Mouse (Mus musculus) neural tube, postnatal 0 days (tissue): ENCODE measurements around the gene 1810013L24Rik. TPM values are rescaled to one million over a fixed set of nuclear protein-coding genes. Genes with fewer than 3 reads are reported as not detected.

Experiments used
- polyA plus RNA-seq: library from polyadenylated mRNA; unstranded; fragments of >200 nt; fragmentation: Nextera tagmentation; extraction: Ambion mirVana; gene quantifications from 2 replicates; pipeline ENCODE4 v1.2.1, GENCODE M21; 2015

Gene 1810013L24Rik
- 23.1 and 26.6 TPM in 2 replicates for polyA plus RNA-seq

DNA sequence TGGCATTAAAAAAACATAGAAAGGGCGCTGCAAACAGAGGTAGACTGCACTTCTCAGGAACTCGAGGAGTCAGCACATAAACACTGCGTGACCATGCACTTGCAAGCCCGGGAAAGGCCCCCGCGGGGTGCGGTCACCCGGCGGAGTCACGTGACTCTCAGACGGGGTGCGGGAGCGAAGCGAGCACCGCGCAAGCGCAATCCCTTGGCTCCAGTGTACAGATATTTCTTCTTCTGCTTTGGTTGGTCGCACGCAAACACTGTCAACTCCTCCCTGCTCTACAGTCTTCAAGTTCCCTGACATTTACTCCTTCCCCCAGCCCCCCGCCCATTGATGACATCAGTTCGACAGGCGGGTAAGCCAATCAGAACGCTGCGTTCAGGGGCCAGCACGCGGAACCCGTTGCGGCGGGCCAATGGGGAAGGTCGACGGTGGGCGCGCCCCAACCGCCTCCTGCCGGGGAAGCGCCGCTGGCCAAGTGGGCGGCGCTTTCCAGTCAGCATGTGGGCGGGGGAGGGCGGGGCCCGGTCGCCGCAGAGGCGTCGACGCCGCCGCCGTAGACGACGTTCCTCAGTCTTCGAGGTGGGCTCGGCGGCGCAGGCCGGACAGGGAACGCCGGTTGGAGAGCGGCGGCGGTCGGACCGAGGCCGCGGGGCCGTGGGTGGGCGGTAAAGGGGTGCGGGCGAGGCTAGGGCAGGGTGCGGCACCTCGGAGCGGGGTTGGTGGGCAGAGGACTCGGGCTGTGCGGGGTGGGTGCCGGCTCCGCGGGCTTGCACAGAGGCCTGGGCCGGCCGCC is at the start of gene 1810013L24Rik:
TSS of gene 1810013L24Rik (plus strand) at position 537 of the 796 bp plus-strand sequence.

DNA sequence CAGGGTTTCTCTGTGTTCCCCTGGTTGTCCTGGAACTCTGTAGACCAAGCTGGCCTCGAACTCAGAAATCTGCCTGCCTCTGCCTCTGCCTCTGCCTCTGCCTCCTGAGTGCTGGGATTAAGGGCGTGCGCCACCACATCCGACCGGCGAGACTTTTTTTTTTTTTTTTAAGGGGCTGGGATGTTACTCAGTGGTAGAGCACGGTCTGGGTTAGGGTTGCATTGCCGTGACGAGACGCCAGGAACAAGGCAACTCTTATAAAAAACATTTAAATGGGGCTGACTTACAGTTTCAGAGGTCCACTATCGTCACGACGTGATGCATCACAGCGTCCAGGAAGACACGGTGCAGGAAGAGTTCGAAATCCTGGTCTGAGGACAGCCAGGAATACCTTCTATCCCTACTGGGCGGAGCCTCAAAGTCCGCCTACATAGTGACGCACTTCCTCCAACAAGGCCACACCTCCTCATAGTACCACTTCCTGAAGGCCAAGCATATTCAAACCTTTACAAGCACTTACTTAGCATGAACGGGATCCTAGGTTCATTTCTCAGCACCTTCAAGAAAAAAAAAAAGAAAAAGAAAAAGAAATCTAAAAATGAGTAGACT is 37.8 kb upstream of the 1810013L24Rik start, which contains the start of gene Usp7:
TSS of gene Usp7 (minus strand) at position 360 of the 609 bp plus-strand sequence.

Other genes with a start within 250 kb of the 1810013L24Rik start
- gene Pmm2, start 192.4 kb upstream of the 1810013L24Rik start, polyA plus RNA-seq, result 30.5 and 34.6 TPM in 2 replicates
- gene Tmem186, start 192.4 kb upstream of the 1810013L24Rik start, polyA plus RNA-seq, result 15.1 and 16.3 TPM in 2 replicates
- gene Carhsp1, start 157.9 kb upstream of the 1810013L24Rik start, polyA plus RNA-seq, result 74.0 and 80.6 TPM in 2 replicates
- gene Gm5767, start 149.3 kb upstream of the 1810013L24Rik start, polyA plus RNA-seq, result not detected in 2 replicates
- gene Usp7, start 37.8 kb upstream of the 1810013L24Rik start, polyA plus RNA-seq, result 20.4 and 25.3 TPM in 2 replicates